Mouse (Mus musculus): ENCODE measurements at regions not wholly inside any gene's neighbourhood (a gene's known extent, or its start where the extent isn't known, plus 50 kb on each side); places are given as distances from the start of the nearest gene placed in this dataset.
A peak's percentile ranks its signal among the peaks of the same experiment; 100 is the strongest.

- DNase-seq, result no peak
Observed at GRCm38 (mm10) chr10:17287141-17287540, 435.9 kb upstream of the Cited2 start.

GRCm38 (mm10) chr10:17288231-17288630 lies 434.8 kb upstream of the Cited2 start:
- DNase-seq, result peak; percentile 9 to 14

GRCm38 (mm10) chr10:17292331-17292730 lies 430.7 kb upstream of the Cited2 start:
- DNase-seq, result no peak

GRCm38 (mm10) chr10:17294440-17294839 lies 428.6 kb upstream of the Cited2 start:
- no peak for DNase-seq

GRCm38 (mm10) chr10:17295157-17295556 lies 427.9 kb upstream of the Cited2 start:
- DNase-seq, result no peak

- peak; percentile 44 to 58 for DNase-seq
Observed at GRCm38 (mm10) chr10:17299600-17299999, 423.4 kb upstream of the Cited2 start.

- DNase-seq, result no peak
Observed at GRCm38 (mm10) chr10:17326724-17327123, 396.3 kb upstream of the Cited2 start.

GRCm38 (mm10) chr10:17330904-17331606 lies 392.0 kb upstream of the Cited2 start:
- no peak for DNase-seq

GRCm38 (mm10) chr10:17331607-17332008 lies 391.4 kb upstream of the Cited2 start:
- DNase-seq, result peak; percentile 18 to 31

GRCm38 (mm10) chr10:17332025-17332767 lies 390.8 kb upstream of the Cited2 start:
- peak; percentile 43 to 58 for DNase-seq

GRCm38 (mm10) chr10:17332986-17333385 lies 390.0 kb upstream of the Cited2 start:
- DNase-seq, result no peak

- DNase-seq, result peak in 1 of 2 experiments; percentile 14
Observed at GRCm38 (mm10) chr10:17333676-17334075, 389.3 kb upstream of the Cited2 start.

GRCm38 (mm10) chr10:17337217-17337616 lies 385.8 kb upstream of the Cited2 start:
- DNase-seq, result no peak

- DNase-seq, result no peak
Observed at GRCm38 (mm10) chr10:17343829-17344228, 379.2 kb upstream of the Cited2 start.

- no peak for DNase-seq
Observed at GRCm38 (mm10) chr10:17352202-17352994, 370.6 kb upstream of the Cited2 start.

- no peak for DNase-seq
Observed at GRCm38 (mm10) chr10:17355476-17355875, 367.5 kb upstream of the Cited2 start.

- no peak for DNase-seq
Observed at GRCm38 (mm10) chr10:17356041-17356440, 367.0 kb upstream of the Cited2 start.

GRCm38 (mm10) chr10:17362643-17363042 lies 360.4 kb upstream of the Cited2 start:
- no peak for DNase-seq

GRCm38 (mm10) chr10:17366042-17366740 lies 356.8 kb upstream of the Cited2 start:
- no peak for DNase-seq

- peak; percentile 19 to 31 for DNase-seq
Observed at GRCm38 (mm10) chr10:17367026-17367425, 356.0 kb upstream of the Cited2 start.

- no peak for DNase-seq
Observed at GRCm38 (mm10) chr10:17367430-17367829, 355.6 kb upstream of the Cited2 start.

- no peak for DNase-seq
Observed at GRCm38 (mm10) chr10:17368636-17369035, 354.4 kb upstream of the Cited2 start.

- no peak for DNase-seq
Observed at GRCm38 (mm10) chr10:17372905-17373304, 350.1 kb upstream of the Cited2 start.
